Mouse (Mus musculus) heart, adult 2 months (tissue): ENCODE results near the gene Numb.

Source experiments
- CTCF ChIP-seq: fragments of 200-600 bp; IDR thresholded peaks from 2 replicates; pipeline ENCODE4 v1.8.1; 2022; ENCODE audit warnings: antibody characterized with exemption, mild to moderate bottlenecking, moderate library complexity
- EP300 ChIP-seq: fragments of 200-500 bp; IDR thresholded peaks from 2 replicates; pipeline ENCODE4 v1.6.1; 2011; ENCODE audit warnings: low read depth, low read length, control low read depth; ENCODE audit not compliant: insufficient read depth
- POLR2A ChIP-seq: fragments of 200-500 bp; IDR thresholded peaks from 2 replicates; pipeline ENCODE4 v1.6.1; 2011; ENCODE audit warnings: mild to moderate bottlenecking, low read depth, low read length, control low read depth; ENCODE audit not compliant: insufficient read depth

DNA sequence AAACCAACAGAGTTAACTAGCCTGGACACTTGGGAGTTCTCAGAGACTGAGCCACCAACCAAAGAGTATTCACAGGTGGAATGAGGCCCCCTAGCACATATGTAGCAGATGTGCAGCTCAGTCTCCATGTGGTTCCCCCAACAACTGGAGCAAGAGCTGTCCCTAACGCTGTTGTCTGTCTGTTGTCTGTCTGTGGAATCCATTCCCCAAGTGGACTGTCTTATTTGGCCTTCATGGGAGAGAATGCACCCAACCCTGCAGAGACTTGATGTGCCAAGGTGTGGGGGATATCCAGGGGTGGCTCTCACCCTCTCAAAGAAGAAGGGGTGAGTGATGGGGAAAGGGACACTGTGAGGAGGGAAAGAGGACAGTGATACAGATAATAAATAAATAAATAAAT lies 28.8 kb downstream of the Numb start:
- TF ChIP-seq CTCF, result no peak
- TF ChIP-seq POLR2A, result no peak
- no peak for TF ChIP-seq EP300
